Mouse (Mus musculus) cortical plate, adult 2 months (tissue): ENCODE data around the gene Dbndd2. TPM values are rescaled to one million over a fixed set of nuclear protein-coding genes. Genes with fewer than 3 reads are reported as not detected.
A peak's percentile ranks its signal among the peaks of the same experiment; 100 is the strongest.

Source experiments
- H3K27ac ChIP-seq: fragments of 200-500 bp; 2 replicates; pipeline ENCODE4 v1.5.1; 2012; ENCODE audit warnings: low read length, control low read depth, inconsistent platforms; ENCODE audit not compliant: insufficient read depth
- H3K4me1 ChIP-seq: fragments of 200-500 bp; 2 replicates; pipeline ENCODE4 v1.6.1; 2011; ENCODE audit warnings: low read length; ENCODE audit not compliant: control insufficient read depth, insufficient read depth
- H3K4me3 ChIP-seq: fragments of 200-500 bp; 2 replicates; pipeline ENCODE4 v1.5.1; 2011; ENCODE audit warnings: mild to moderate bottlenecking, low read length, control low read depth; ENCODE audit not compliant: insufficient read depth
- CTCF ChIP-seq: fragments of 200-500 bp; IDR thresholded peaks from 2 replicates; pipeline ENCODE4 v1.5.1; 2011; ENCODE audit warnings: mild to moderate bottlenecking, control low read depth, low read length; ENCODE audit not compliant: insufficient read depth; ENCODE audit errors: extremely low read depth
- POLR2A ChIP-seq: fragments of 200-500 bp; IDR thresholded peaks from 2 replicates; pipeline ENCODE4 v1.6.1; 2011; ENCODE audit warnings: mild to moderate bottlenecking, low read length, control low read depth; ENCODE audit not compliant: insufficient read depth; ENCODE audit errors: extremely low read depth
- polyA plus RNA-seq: library from polyadenylated mRNA; depleted of rRNA; stranded (reverse); fragments of >200 nt; gene quantifications from 2 replicates; pipeline ENCODE4 v1.2.3, GENCODE M21; 2012

The Dbndd2 gene
- polyA plus RNA-seq, 1 experiment = 313 TPM

DNA sequence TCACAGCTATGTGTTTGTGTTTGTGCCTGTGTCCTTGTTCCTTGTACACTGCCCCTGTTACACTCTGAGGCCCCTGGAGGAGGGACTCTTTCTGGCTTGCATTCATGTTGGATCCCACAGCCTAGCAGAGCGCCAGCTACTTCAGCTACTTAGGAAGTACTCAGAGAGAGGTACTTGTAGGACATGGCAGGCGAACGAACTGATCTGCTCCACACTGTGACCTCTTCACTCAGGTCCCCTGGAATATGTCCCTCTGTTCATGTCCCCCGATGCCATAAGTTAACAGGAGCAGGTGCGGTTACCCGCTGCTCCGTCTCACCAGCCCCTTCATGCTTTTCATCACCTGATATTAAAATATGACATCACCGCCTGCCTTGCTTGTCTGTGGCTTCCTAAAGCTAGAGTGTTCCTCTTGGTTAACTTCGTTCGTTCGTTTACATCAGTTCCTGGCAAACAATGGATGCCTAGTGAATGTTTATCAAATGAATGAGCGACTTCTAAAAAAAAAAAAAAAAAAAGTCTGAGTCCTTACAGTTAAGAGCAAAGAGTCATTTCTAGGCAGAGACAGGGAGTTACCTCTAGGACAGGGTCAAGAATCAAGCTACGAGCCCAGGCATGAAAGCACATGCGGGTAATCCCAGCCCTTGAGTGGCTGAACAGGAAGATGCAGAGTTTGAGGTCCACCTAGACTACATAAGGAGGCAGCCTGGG lies 32.7 kb upstream of the Dbndd2 start:
- TF ChIP-seq CTCF = no peak
- TF ChIP-seq POLR2A = no peak

DNA sequence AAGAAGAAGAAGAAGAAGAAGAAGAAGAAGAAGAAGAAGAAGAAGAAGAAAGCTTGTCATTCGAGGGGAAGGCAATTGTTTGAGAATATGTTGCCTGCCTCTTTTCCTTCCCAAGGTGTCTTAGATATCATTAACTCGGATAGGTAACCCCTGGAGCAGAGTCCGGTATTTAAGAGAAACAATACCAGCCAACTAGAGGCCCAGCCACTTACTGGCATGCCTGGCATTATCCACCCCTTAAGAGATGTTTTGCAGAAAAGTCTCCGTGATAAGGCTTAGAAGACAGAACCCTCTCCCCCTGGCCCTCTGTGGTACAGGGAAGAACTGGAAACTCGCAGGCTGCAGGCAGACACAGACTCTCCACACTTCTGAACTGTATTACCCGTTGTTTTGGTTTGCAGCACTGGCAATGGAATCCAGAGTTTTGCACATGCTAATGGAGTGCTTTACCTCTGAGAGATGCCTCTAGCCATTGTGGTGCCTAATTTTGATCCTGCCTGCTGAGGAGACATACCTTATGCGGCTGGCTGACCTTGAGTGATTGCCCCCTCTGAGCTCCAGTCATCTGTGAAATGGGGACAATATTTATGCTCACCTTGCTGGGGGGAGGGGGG lies 31.9 kb upstream of the Dbndd2 start:
- H3K4me1 ChIP-seq = peaks cover 4% of the 10 kb centered on the region; the same call in 1 of the 2 replicates
- no peak for TF ChIP-seq POLR2A
- TF ChIP-seq CTCF = no peak
- H3K27ac ChIP-seq = no peak overlapping the region
- no peak overlapping the region for H3K4me3 ChIP-seq

More for the DNA sequence above, 32.7 kb upstream of the Dbndd2 start:
- Histone ChIP-seq H3K27ac (no peak overlapping the region), H3K4me1 (peaks cover 4% of the 10 kb centered on the region; the same call in 1 of the 2 replicates), H3K4me3 (no peak overlapping the region)

DNA sequence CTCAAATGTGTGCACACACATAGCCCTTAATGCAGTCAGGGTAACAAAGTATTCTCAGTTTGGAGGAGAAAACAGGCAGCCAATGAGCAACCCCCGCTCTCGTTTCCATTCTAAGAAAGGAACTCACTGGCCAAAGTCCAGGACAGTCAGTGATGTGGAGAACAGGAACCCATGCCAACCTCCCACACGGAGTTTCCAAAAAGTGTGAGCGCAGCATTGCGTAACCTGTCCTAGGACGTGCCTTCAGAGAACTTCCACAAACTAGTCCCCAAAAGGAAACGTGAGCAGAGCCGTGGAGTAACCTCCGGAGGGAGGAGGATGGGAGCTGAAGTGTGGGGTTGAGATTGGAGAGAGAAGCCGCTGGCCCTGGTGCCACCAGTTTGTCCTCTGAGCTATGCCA lies 31.1 kb upstream of the Dbndd2 start:
- Histone ChIP-seq H3K27ac (no peak overlapping the region), H3K4me1 (peaks cover 4% of the 10 kb centered on the region; the same call in 1 of the 2 replicates)
- TF ChIP-seq POLR2A (no peak), CTCF (no peak)

DNA sequence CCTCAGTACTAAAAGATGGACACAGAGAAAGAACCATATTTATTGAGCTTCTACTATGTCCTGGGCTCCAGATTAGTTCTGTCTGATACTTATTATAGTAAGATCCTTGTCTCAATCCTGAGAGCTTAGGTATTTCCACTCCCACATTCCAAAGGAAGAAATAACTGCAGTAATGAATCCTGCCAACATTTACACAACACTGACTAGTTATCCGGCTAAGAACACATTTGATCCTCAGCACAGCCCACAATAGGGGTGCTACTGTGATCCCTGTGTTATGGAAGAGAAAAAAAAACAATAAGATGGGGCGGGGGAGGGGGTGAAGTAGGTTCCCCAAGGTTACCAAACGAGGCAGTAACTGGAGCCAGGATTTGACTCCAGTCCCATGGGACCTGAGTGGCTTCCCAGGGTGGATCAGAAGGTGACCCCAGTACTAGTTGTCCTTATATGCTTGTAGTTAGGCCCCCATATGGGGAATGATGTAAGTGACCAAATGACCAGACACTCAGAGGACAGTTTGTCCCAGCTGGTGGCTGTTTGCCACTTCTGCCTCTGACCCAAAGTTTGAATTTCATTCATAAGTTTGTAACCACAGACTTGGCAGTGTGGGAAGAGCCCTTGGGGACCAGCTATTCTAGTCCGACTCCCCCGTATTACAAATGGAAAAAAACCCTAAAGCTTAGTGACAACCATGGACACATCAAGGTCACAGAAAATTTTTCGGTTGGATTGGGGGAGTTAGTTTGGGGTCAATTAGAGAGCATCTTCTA lies 30.3 kb upstream of the Dbndd2 start:
- H3K27ac ChIP-seq = no peak overlapping the region
- TF ChIP-seq CTCF = no peak
- TF ChIP-seq POLR2A = no peak
- no peak overlapping the region for H3K4me3 ChIP-seq
- peaks cover 4% of the 10 kb centered on the region; the same call in 1 of the 2 replicates for H3K4me1 ChIP-seq

More for the DNA sequence above, 31.1 kb upstream of the Dbndd2 start:
- no peak overlapping the region for H3K4me3 ChIP-seq

DNA sequence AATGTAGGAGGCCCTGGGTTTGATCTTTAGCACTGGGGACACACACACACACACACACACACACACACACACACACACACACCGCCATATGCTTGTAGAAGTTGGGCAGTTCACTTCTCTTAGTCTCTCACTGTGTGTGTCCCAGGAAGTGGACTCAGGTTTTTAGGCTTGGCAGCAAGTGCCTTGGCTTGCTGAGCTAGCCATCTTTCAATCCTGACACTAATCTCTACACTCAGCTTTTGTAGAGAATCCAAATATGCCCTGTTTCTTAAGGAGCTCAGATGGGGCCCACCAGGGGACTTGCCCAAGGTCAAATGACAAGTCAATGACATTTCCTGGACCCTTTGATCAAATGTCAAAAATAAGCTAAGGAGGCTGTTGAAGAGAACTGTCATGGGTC lies 29.5 kb upstream of the Dbndd2 start:
- Histone ChIP-seq H3K4me1 (peaks cover 4% of the 10 kb centered on the region; the same call in 1 of the 2 replicates), H3K27ac (no peak overlapping the region), H3K4me3 (peak overlapping the region; percentile 51; the same call in 1 of the 2 replicates)
- TF ChIP-seq CTCF = no peak
- TF ChIP-seq POLR2A = no peak

DNA sequence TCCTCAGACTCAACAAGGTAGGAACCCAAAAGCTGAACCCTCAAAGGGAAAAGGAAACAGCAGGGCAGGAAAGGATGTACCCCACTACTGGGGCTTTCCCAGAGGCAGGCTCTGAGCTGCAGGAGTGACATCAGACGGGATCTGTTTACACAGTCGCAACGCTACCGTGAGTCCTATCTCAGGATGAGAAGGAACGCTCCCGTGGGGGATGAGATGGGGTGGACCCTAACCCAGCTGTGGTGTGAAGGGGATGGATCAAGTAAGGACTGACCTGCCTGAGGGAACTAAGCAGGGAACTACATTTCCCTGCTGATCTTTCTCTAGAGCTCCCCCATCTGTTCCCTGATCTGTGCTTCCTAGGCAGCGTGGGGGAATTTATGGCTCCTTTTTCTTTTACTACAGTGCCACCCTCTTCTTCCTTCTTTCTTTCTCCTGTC lies 29.0 kb upstream of the Dbndd2 start, which contains the start of gene Sys1:
Sys1 (plus strand) TSS at position 101 of the 437 bp plus-strand sequence.
- Histone ChIP-seq H3K4me1 (peaks cover 7% of the 10 kb centered on the region; the same call in 1 of the 2 replicates), H3K27ac (no peak within 1 kb of the TSS), H3K4me3 (peak within 1 kb of the TSS; percentile 51)

DNA sequence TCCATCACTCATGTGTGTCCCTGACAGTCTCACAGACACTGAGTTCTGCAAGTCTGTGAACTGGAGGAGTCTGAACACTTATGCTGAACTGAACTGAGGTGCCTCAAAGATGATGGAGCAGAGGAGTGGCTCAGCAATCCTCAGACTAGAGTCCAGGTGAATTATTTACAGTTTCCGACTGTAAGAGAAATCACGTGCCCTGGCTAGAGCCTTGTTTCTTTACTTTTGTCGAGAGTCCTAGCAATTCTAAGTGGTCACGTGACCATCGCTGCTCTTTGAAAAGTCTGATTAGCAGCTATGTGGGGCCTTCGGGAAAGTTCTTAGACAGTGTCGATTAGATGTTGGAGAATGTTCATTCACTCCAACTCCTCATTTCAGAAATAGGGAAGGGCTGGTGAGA lies 28.0 kb upstream of the Dbndd2 start:
- Histone ChIP-seq H3K4me1 (peaks cover 8% of the 10 kb centered on the region; the same call in 1 of the 2 replicates), H3K4me3 (no peak overlapping the region), H3K27ac (no peak overlapping the region)
- TF ChIP-seq CTCF = no peak
- no peak for TF ChIP-seq POLR2A

More for the DNA sequence above, 29.0 kb upstream of the Dbndd2 start, which contains the start of gene Sys1:
- TF ChIP-seq CTCF (peak; percentile 42; the same call in 1 of the 2 replicates), POLR2A (peak; percentile 31; the same call in 1 of the 2 replicates)

- H3K4me1 ChIP-seq = peaks cover 8% of the 10 kb centered on the region; the same call in 1 of the 2 replicates
- H3K4me3 ChIP-seq = no peak overlapping the region
- TF ChIP-seq POLR2A = no peak
- TF ChIP-seq CTCF = no peak
These were observed 27.4 kb upstream of the Dbndd2 start for GRCm38 (mm10) chr2:164458535-164458934.

DNA sequence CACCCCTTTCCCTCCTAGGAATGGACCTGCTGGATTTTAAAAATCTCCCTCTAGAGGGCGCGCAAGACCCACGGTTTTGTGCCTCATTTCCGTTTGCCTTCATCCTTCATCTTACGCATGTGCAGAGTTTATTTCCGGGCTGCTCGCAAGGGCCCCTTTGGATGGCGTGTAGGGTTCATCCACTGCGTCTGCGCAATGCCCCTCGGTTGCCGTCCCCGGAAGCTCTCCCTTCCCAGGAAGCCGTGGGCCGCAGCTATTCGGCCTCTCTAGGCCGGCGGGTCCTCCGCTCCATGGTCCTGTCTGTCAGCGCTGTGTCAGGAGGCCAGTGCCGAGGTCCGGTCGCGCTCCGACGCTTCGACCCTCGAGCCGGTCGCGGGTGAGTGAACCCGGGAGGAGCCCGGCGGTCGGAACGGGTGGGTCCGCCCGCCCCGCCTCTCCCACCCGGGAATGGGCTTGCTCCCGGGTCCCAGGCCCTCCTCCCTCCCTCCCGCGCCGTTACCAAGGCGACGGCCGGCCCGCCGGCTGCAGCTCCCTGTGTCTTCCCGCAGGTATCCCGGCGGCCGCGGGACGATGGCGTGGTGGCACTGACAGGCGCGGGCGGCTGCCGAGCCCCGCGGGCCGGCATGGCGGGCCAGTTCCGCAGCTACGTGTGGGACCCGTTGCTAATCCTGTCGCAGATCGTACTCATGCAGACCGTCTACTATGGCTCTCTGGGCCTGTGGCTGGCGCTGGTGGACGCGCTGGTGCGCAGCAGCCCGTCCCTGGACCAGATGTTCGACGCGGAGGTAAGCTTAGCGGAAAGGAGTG lies 25.0 kb upstream of the Dbndd2 start, which contains the start of gene Gm20458:
Gm20458 (plus strand) TSS at position 223 of the 807 bp plus-strand sequence.
- Histone ChIP-seq H3K27ac (peak within 1 kb of the TSS; percentile 69), H3K4me1 (peaks cover 7% of the 10 kb centered on the region; the same call in 1 of the 2 replicates)
- TF ChIP-seq POLR2A = peak; percentile 64; the same call in 1 of the 2 replicates
- TF ChIP-seq CTCF = peak; percentile 85

More at GRCm38 (mm10) chr2:164458535-164458934, 27.4 kb upstream of the Dbndd2 start:
- H3K27ac ChIP-seq = no peak overlapping the region

More for the DNA sequence above, 25.0 kb upstream of the Dbndd2 start, which contains the start of gene Gm20458:
- H3K4me3 ChIP-seq = peak within 1 kb of the TSS; percentile 76
